Mouse (Mus musculus) ES-E14 (cell line): ENCODE data around the gene Phb2.

ENCODE experiments used
- CHD2 ChIP-seq: IDR thresholded peaks from 2 replicates; pipeline ENCODE4 v1.6.1; 2014; ENCODE audit warnings: mild to moderate bottlenecking, low read depth, low read length, inconsistent platforms
- MAFK ChIP-seq: IDR thresholded peaks from 2 replicates; pipeline ENCODE4 v1.6.1; 2014; ENCODE audit warnings: mild to moderate bottlenecking, low read depth, low read length, inconsistent platforms; ENCODE audit not compliant: insufficient read depth
- ZC3H11A ChIP-seq: IDR thresholded peaks from 2 replicates; pipeline ENCODE4 v1.6.1; 2012; ENCODE audit warnings: low read depth, mild to moderate bottlenecking, inconsistent platforms, low read length, borderline replicate concordance

DNA sequence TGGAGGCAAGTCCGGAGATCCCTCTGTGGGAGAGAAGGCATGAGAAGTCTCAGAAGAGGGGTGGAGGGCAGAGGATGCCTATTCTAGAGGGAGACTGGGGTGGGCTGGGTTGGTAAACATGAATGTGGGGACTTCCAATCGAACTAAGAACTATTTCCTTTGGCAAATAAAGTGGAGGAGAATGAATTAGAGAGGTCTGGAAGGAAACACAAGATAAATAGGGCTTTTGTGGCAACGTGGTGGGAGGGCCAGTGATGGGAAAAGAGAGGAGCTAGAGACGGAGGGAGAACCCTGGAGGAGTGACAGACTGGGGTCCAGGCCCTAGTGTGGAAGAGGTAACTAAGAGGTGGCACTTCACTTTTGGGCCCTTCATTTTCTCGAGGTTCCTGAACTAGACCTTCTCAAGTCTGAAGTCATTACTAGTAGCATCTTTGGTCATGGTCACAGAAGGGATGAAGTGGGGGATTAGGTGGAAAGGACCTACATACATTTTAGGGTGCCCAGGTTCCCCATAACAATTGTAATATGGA, 45.3 kb downstream of the Phb2 start:
- TF ChIP-seq CHD2: no peak
- TF ChIP-seq MAFK: no peak
- no peak for TF ChIP-seq ZC3H11A
